Mouse (Mus musculus): Measurements from ENCODE around the gene Pcid2.

Pcid2 gene

GRCm38 (mm10) chr8:13105087-13105881 lies at the start of gene Pcid2, which contains the start of gene Cul4a:
Gene Pcid2, minus strand, starts transcription at chr8:13105459.
Gene Cul4a, plus strand, starts transcription at chr8:13105621.
- DNase-seq (ENCODE audit: low spot score), result peak; percentile 98

GRCm38 (mm10) chr8:13154099-13154498 lies 48.8 kb upstream of the Pcid2 start:
- no peak for DNase-seq (ENCODE audit: low spot score)

- no peak for DNase-seq (ENCODE audit: low spot score)
Measured at GRCm38 (mm10) chr8:13150929-13151328, 45.7 kb upstream of the Pcid2 start.

GRCm38 (mm10) chr8:13149866-13150265 lies 44.6 kb upstream of the Pcid2 start:
- no peak for DNase-seq (ENCODE audit: low spot score)

GRCm38 (mm10) chr8:13149287-13149686 lies 44.0 kb upstream of the Pcid2 start:
- DNase-seq (ENCODE audit: low spot score), result no peak

- DNase-seq (ENCODE audit: low spot score), result no peak
Measured at GRCm38 (mm10) chr8:13148476-13148875, 43.2 kb upstream of the Pcid2 start.

GRCm38 (mm10) chr8:13141681-13142080 lies 36.4 kb upstream of the Pcid2 start:
- no peak for DNase-seq (ENCODE audit: low spot score)

GRCm38 (mm10) chr8:13139641-13140182 lies 34.5 kb upstream of the Pcid2 start:
- no peak for DNase-seq (ENCODE audit: low spot score)

- DNase-seq (ENCODE audit: low spot score), result peak; percentile 48
Measured at GRCm38 (mm10) chr8:13132220-13132619, 27.0 kb upstream of the Pcid2 start.

GRCm38 (mm10) chr8:13124897-13125296 lies 19.6 kb upstream of the Pcid2 start:
- DNase-seq (ENCODE audit: low spot score), result no peak

- no peak for DNase-seq (ENCODE audit: low spot score)
Measured at GRCm38 (mm10) chr8:13122887-13123421, 17.7 kb upstream of the Pcid2 start.

- no peak for DNase-seq (ENCODE audit: low spot score)
Measured at GRCm38 (mm10) chr8:13120882-13121665, 15.8 kb upstream of the Pcid2 start.

GRCm38 (mm10) chr8:13118516-13118915 lies 13.3 kb upstream of the Pcid2 start:
- DNase-seq (ENCODE audit: low spot score), result no peak

- DNase-seq (ENCODE audit: low spot score), result no peak
Measured at GRCm38 (mm10) chr8:13117096-13117495, 11.8 kb upstream of the Pcid2 start.

- DNase-seq (ENCODE audit: low spot score), result no peak
Measured at GRCm38 (mm10) chr8:13113232-13113631, 8.0 kb upstream of the Pcid2 start.

GRCm38 (mm10) chr8:13111917-13112316 lies 6.7 kb upstream of the Pcid2 start:
- no peak for DNase-seq (ENCODE audit: low spot score)

- no peak for DNase-seq (ENCODE audit: low spot score)
Measured at GRCm38 (mm10) chr8:13109416-13109960, 4.2 kb upstream of the Pcid2 start.

- no peak for DNase-seq (ENCODE audit: low spot score)
Measured at GRCm38 (mm10) chr8:13108967-13109366, 3.7 kb upstream of the Pcid2 start.

GRCm38 (mm10) chr8:13107990-13108638 lies 2.9 kb upstream of the Pcid2 start:
- DNase-seq (ENCODE audit: low spot score), result no peak

GRCm38 (mm10) chr8:13105908-13106551 lies 771 bp upstream of the Pcid2 start:
- peak; percentile 55 for DNase-seq (ENCODE audit: low spot score)

- peak; percentile 95 for DNase-seq (ENCODE audit: low spot score)
Measured at GRCm38 (mm10) chr8:13104691-13105086, 570 bp downstream of the Pcid2 start.

All from embryo, embryonic 10 days (tissue).